Mouse (Mus musculus): ENCODE measurements around the gene Brwd1.

DNA sequence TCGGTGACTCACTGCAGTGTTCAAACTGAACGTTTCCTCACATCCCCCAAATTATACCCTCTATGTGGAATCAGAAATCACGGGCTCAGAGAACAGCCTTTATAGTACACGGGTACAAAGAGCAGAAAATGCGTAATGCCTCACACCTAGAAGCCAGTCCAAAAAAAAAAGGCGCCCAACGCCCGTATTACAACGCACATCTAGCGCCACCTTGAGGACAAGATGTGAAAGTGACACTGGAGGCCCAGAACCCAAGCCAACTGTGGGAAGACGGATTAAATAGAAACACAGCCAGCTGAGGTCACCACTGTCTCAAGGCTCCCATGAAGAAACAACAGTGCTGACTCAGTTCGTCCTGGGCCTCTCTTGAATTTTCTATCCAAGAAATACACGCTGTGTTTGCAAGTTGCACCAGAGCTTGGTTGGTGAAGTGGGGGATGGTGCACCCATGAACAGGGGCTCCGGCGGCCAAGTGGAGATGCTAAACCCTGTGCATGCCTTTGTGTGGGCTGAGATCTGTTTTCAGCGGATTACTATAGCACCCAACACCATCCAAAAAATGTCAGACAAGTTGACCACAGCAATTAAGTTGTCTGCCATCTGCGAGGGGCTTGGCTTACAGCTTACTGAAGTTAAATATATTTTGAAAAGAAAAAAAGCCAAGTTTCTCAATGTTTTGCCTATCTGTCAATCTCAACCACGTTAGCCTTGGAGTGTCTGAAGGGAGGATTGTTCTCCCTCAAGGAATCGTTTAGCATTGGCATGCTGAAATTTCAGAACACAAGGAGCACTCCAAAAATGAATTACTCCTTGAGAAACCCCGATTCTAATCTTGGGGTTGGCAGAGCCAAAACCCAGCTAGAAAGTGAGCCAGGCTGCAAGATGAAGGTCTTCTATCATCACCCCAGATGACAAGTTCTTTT, 136.7 kb downstream of the Brwd1 start:
- TF ChIP-seq HCFC1 (IDR thresholded peaks at IDR 0.05; ENCODE audit: borderline replicate concordance, insufficient read depth, low read length) = no peak
- TF ChIP-seq CHD2 (IDR thresholded peaks at IDR 0.05; ENCODE audit: low read depth, low read length) = no peak
